Mouse (Mus musculus): ENCODE measurements at regions not wholly inside any gene's neighbourhood (a gene's known extent, or its start where the extent isn't known, plus 50 kb on each side); places are given as distances from the start of the nearest gene placed in this dataset.
"Not testable (repeated sequence)": the region's sequence is repeated elsewhere in the genome, so short reads cannot be mapped to it uniquely, and the experiment has no call there.

GRCm38 (mm10) chr1:5220668-5221408 is 413.1 kb downstream of the Gm37988 start:
- Histone ChIP-seq H3K4me3 (replicated peaks; ENCODE audit: low read length) (no peak overlapping the region), H3K4me1 (replicated peaks; ENCODE audit: control insufficient read depth, insufficient read depth, low read length) (no peaks in the 10 kb centered on the region), H3K36me3 (replicated peaks; ENCODE audit: control insufficient read depth, insufficient read depth) (no peaks in the 10 kb centered on the region), H3K27ac (no peak overlapping the region), H3K4me2 (replicated peaks) (no peak overlapping the region), H3K9me3 (ENCODE audit: control insufficient read depth, low read length) (no peaks in the 10 kb centered on the region), H3K9ac (no peak overlapping the region), H3K27me3 (ENCODE audit: control insufficient read depth, insufficient read depth, low read length) (no peaks in the 10 kb centered on the region)
- 64% methylated on average over 3 of the region's 3 CpGs for WGBS
- ATAC-seq (ENCODE audit: low FRiP score) (no peak), DNase-seq (ENCODE audit: low spot score) (no peak)

- Histone ChIP-seq H3K9ac (no peak overlapping the region), H3K27me3 (ENCODE audit: control insufficient read depth, insufficient read depth, low read length) (peaks cover 8% of the 10 kb centered on the region; the same call in 1 of the 2 replicates), H3K4me1 (replicated peaks; ENCODE audit: control insufficient read depth, insufficient read depth, low read length) (peaks cover 3% of the 10 kb centered on the region; the same call in 1 of the 2 replicates), H3K9me3 (ENCODE audit: control insufficient read depth, low read length) (no peaks in the 10 kb centered on the region), H3K4me2 (replicated peaks) (no peak overlapping the region), H3K4me3 (replicated peaks; ENCODE audit: low read length) (no peak overlapping the region), H3K36me3 (replicated peaks; ENCODE audit: control insufficient read depth, insufficient read depth) (no peaks in the 10 kb centered on the region), H3K27ac (no peak overlapping the region)
- DNase-seq (ENCODE audit: low spot score): no peak
- 27% methylated on average over 6 of the region's 6 CpGs for WGBS
- ATAC-seq (ENCODE audit: low FRiP score): no peak
Observed at GRCm38 (mm10) chr1:5227866-5228265, 420.2 kb downstream of the Gm37988 start.

- H3K9me3 ChIP-seq (ENCODE audit: control insufficient read depth, low read length): 0 out of 2 replicates have a peak, but pooled peaks cover 2% of the 10 kb centered on the region
- H3K4me2 ChIP-seq (replicated peaks): no peak overlapping the region
- no peak overlapping the region for H3K4me3 ChIP-seq (replicated peaks; ENCODE audit: low read length)
- no peak overlapping the region for H3K27ac ChIP-seq
- H3K36me3 ChIP-seq (replicated peaks; ENCODE audit: control insufficient read depth, insufficient read depth): no peaks in the 10 kb centered on the region
- DNase-seq (ENCODE audit: low spot score) (no peak), ATAC-seq (ENCODE audit: low FRiP score) (no peak)
- peaks cover 12% of the 10 kb centered on the region for H3K27me3 ChIP-seq (ENCODE audit: control insufficient read depth, insufficient read depth, low read length)
- H3K4me1 ChIP-seq (replicated peaks; ENCODE audit: control insufficient read depth, insufficient read depth, low read length): peaks cover 6% of the 10 kb centered on the region; the same call in 1 of the 2 replicates
- no peak overlapping the region for H3K9ac ChIP-seq
- WGBS: 95% methylated on average over 5 of the region's 5 CpGs
Observed at GRCm38 (mm10) chr1:5231218-5231617, 423.5 kb downstream of the Gm37988 start.

- WGBS: 11% methylated on average over 4 of the region's 4 CpGs
- ATAC-seq (ENCODE audit: low FRiP score) (no peak; the same call in 1 of the 2 replicates), DNase-seq (ENCODE audit: low spot score) (no peak)
- 0 out of 2 replicates have a peak, but pooled peaks cover 4% of the 10 kb centered on the region for H3K9me3 ChIP-seq (ENCODE audit: control insufficient read depth, low read length)
- H3K4me2 ChIP-seq (replicated peaks): no peak overlapping the region
- H3K4me3 ChIP-seq (replicated peaks; ENCODE audit: low read length): no peak overlapping the region
- no peaks in the 10 kb centered on the region for H3K36me3 ChIP-seq (replicated peaks; ENCODE audit: control insufficient read depth, insufficient read depth)
- peak overlapping the region; percentile 64 for H3K27ac ChIP-seq
- peaks cover 6% of the 10 kb centered on the region; the same call in 1 of the 2 replicates for H3K4me1 ChIP-seq (replicated peaks; ENCODE audit: control insufficient read depth, insufficient read depth, low read length)
- H3K9ac ChIP-seq: no peak overlapping the region
- peaks cover 12% of the 10 kb centered on the region for H3K27me3 ChIP-seq (ENCODE audit: control insufficient read depth, insufficient read depth, low read length)
Observed at GRCm38 (mm10) chr1:5231961-5232846, 424.5 kb downstream of the Gm37988 start.

- Histone ChIP-seq H3K9me3 (ENCODE audit: control insufficient read depth, low read length) (0 out of 2 replicates have a peak, but pooled peaks cover 4% of the 10 kb centered on the region), H3K4me3 (replicated peaks; ENCODE audit: low read length) (no peak overlapping the region), H3K4me2 (replicated peaks) (no peak overlapping the region), H3K4me1 (replicated peaks; ENCODE audit: control insufficient read depth, insufficient read depth, low read length) (peaks cover 6% of the 10 kb centered on the region; the same call in 1 of the 2 replicates), H3K9ac (no peak overlapping the region), H3K36me3 (replicated peaks; ENCODE audit: control insufficient read depth, insufficient read depth) (no peaks in the 10 kb centered on the region), H3K27me3 (ENCODE audit: control insufficient read depth, insufficient read depth, low read length) (peaks cover 8% of the 10 kb centered on the region), H3K27ac (peak overlapping the region; percentile 64)
- DNase-seq (ENCODE audit: low spot score) (peak; percentile 54), ATAC-seq (ENCODE audit: low FRiP score) (peak; percentile 91)
- WGBS: 0% methylated on average over 1 of the region's 1 CpGs
Observed at GRCm38 (mm10) chr1:5232847-5233245, 425.2 kb downstream of the Gm37988 start.

GRCm38 (mm10) chr1:5243186-5243585 is 435.5 kb downstream of the Gm37988 start:
- H3K4me1 ChIP-seq (replicated peaks; ENCODE audit: control insufficient read depth, insufficient read depth, low read length): no peaks in the 10 kb centered on the region
- ATAC-seq (ENCODE audit: low FRiP score) (no peak), DNase-seq (ENCODE audit: low spot score) (no peak)
- H3K4me3 ChIP-seq (replicated peaks; ENCODE audit: low read length): no peak overlapping the region
- H3K9me3 ChIP-seq (ENCODE audit: control insufficient read depth, low read length): no peaks in the 10 kb centered on the region
- no peaks in the 10 kb centered on the region for H3K36me3 ChIP-seq (replicated peaks; ENCODE audit: control insufficient read depth, insufficient read depth)
- no peak overlapping the region for H3K4me2 ChIP-seq (replicated peaks)
- WGBS: 93% methylated on average over 3 of the region's 3 CpGs
- H3K27me3 ChIP-seq (ENCODE audit: control insufficient read depth, insufficient read depth, low read length): no peaks in the 10 kb centered on the region
- H3K9ac ChIP-seq: no peak overlapping the region
- H3K27ac ChIP-seq: no peak overlapping the region

GRCm38 (mm10) chr1:5260874-5261273 is 453.2 kb downstream of the Gm37988 start:
- H3K4me1 ChIP-seq (replicated peaks; ENCODE audit: control insufficient read depth, insufficient read depth, low read length); H3K4me3 ChIP-seq (replicated peaks; ENCODE audit: low read length); H3K4me2 ChIP-seq (replicated peaks); DNase-seq (ENCODE audit: low spot score); H3K36me3 ChIP-seq (replicated peaks; ENCODE audit: control insufficient read depth, insufficient read depth); H3K27me3 ChIP-seq (ENCODE audit: control insufficient read depth, insufficient read depth, low read length); H3K27ac ChIP-seq; H3K9ac ChIP-seq; H3K9me3 ChIP-seq (ENCODE audit: control insufficient read depth, low read length); ATAC-seq (ENCODE audit: low FRiP score): not testable (repeated sequence)
- WGBS: 70% methylated on average over 6 of the region's 6 CpGs

- 46% methylated on average over 2 of the region's 2 CpGs for WGBS
- H3K4me2 ChIP-seq (replicated peaks); H3K9me3 ChIP-seq (ENCODE audit: control insufficient read depth, low read length); H3K4me3 ChIP-seq (replicated peaks; ENCODE audit: low read length); DNase-seq (ENCODE audit: low spot score); ATAC-seq (ENCODE audit: low FRiP score); H3K27ac ChIP-seq; H3K4me1 ChIP-seq (replicated peaks; ENCODE audit: control insufficient read depth, insufficient read depth, low read length); H3K9ac ChIP-seq; H3K27me3 ChIP-seq (ENCODE audit: control insufficient read depth, insufficient read depth, low read length); H3K36me3 ChIP-seq (replicated peaks; ENCODE audit: control insufficient read depth, insufficient read depth): not testable (repeated sequence)
Observed at GRCm38 (mm10) chr1:5261297-5261696, 453.6 kb downstream of the Gm37988 start.

GRCm38 (mm10) chr1:5273938-5274337 is 466.2 kb downstream of the Gm37988 start:
- no peak for ATAC-seq (ENCODE audit: low FRiP score)

More at GRCm38 (mm10) chr1:5273938-5274337, 466.2 kb downstream of the Gm37988 start:
- Histone ChIP-seq H3K36me3 (replicated peaks; ENCODE audit: control insufficient read depth, insufficient read depth) (no peaks in the 10 kb centered on the region), H3K27me3 (ENCODE audit: control insufficient read depth, insufficient read depth, low read length) (no peaks in the 10 kb centered on the region), H3K9ac (no peak overlapping the region), H3K4me1 (replicated peaks; ENCODE audit: control insufficient read depth, insufficient read depth, low read length) (no peaks in the 10 kb centered on the region), H3K4me3 (replicated peaks; ENCODE audit: low read length) (no peak overlapping the region), H3K9me3 (ENCODE audit: control insufficient read depth, low read length) (no peaks in the 10 kb centered on the region), H3K27ac (no peak overlapping the region), H3K4me2 (replicated peaks) (no peak overlapping the region)
- no peak for DNase-seq (ENCODE audit: low spot score)
